Mouse (Mus musculus): Measurements from ENCODE around the gene Klhl5. TPM values are rescaled to one million over a fixed set of nuclear protein-coding genes. Genes with fewer than 3 reads are reported as not detected.

The Klhl5 gene
- polyA plus RNA-seq, 1 experiment from 2014 or later, result 53.4 TPM

- H3K27me3 ChIP-seq, result no peaks in the 10 kb centered on the region
- H3K9ac ChIP-seq, result no peak overlapping the region
- no peak for ATAC-seq
- no peak overlapping the region for H3K27ac ChIP-seq
- H3K9me3 ChIP-seq (replicated peaks), result no peaks in the 10 kb centered on the region
- WGBS, result 93% methylated on average over 4 of the region's 4 CpGs
- no peaks in the 10 kb centered on the region for H3K4me1 ChIP-seq
- no peak overlapping the region for H3K4me2 ChIP-seq
- no peak overlapping the region for H3K4me3 ChIP-seq
- H3K36me3 ChIP-seq (ENCODE audit: poor library complexity, severe bottlenecking), result no peaks in the 10 kb centered on the region
Measured at GRCm38 (mm10) chr5:65078081-65078480, 29.3 kb upstream of the Klhl5 start.

GRCm38 (mm10) chr5:65079881-65080280, 27.5 kb upstream of the Klhl5 start:
- Histone ChIP-seq H3K4me1 (no peaks in the 10 kb centered on the region), H3K9me3 (replicated peaks) (no peaks in the 10 kb centered on the region), H3K36me3 (ENCODE audit: poor library complexity, severe bottlenecking) (no peaks in the 10 kb centered on the region), H3K4me3 (no peak overlapping the region), H3K27ac (no peak overlapping the region), H3K4me2 (peak overlapping the region; percentile 11; the same call in 1 of the 2 replicates), H3K9ac (no peak overlapping the region), H3K27me3 (no peaks in the 10 kb centered on the region)
- no peak for ATAC-seq
- WGBS, result 47% methylated on average over 9 of the region's 9 CpGs

GRCm38 (mm10) chr5:65081836-65082235, 25.5 kb upstream of the Klhl5 start:
- no peak overlapping the region for H3K4me2 ChIP-seq
- no peak overlapping the region for H3K27ac ChIP-seq
- no peaks in the 10 kb centered on the region for H3K9me3 ChIP-seq (replicated peaks)
- ATAC-seq, result no peak
- WGBS, result 77% methylated on average over 4 of the region's 4 CpGs
- H3K36me3 ChIP-seq (ENCODE audit: poor library complexity, severe bottlenecking), result no peaks in the 10 kb centered on the region
- no peak overlapping the region for H3K4me3 ChIP-seq
- H3K9ac ChIP-seq, result no peak overlapping the region
- H3K4me1 ChIP-seq, result no peaks in the 10 kb centered on the region
- H3K27me3 ChIP-seq, result no peaks in the 10 kb centered on the region

- Histone ChIP-seq H3K4me3 (no peak overlapping the region), H3K27ac (no peak overlapping the region), H3K27me3 (no peaks in the 10 kb centered on the region), H3K9me3 (replicated peaks) (no peaks in the 10 kb centered on the region), H3K4me2 (no peak overlapping the region), H3K36me3 (ENCODE audit: poor library complexity, severe bottlenecking) (no peaks in the 10 kb centered on the region), H3K9ac (no peak overlapping the region), H3K4me1 (no peaks in the 10 kb centered on the region)
- WGBS, result 89% methylated on average over 6 of the region's 6 CpGs
- ATAC-seq, result no peak
Measured at GRCm38 (mm10) chr5:65086522-65086921, 20.8 kb upstream of the Klhl5 start.

- Histone ChIP-seq H3K27ac (no peak overlapping the region), H3K9ac (no peak overlapping the region), H3K27me3 (no peaks in the 10 kb centered on the region), H3K36me3 (ENCODE audit: poor library complexity, severe bottlenecking) (no peaks in the 10 kb centered on the region), H3K4me2 (no peak overlapping the region), H3K9me3 (replicated peaks) (no peaks in the 10 kb centered on the region), H3K4me3 (no peak overlapping the region), H3K4me1 (no peaks in the 10 kb centered on the region)
- 90% methylated on average over 3 of the region's 3 CpGs for WGBS
- ATAC-seq, result no peak
Measured at GRCm38 (mm10) chr5:65089707-65090106, 17.6 kb upstream of the Klhl5 start.

GRCm38 (mm10) chr5:65091184-65091858, 16.0 kb upstream of the Klhl5 start:
- no peak for ATAC-seq
- Histone ChIP-seq H3K36me3 (ENCODE audit: poor library complexity, severe bottlenecking) (no peaks in the 10 kb centered on the region), H3K9me3 (replicated peaks) (no peaks in the 10 kb centered on the region), H3K9ac (no peak overlapping the region), H3K4me3 (no peak overlapping the region), H3K27ac (no peak overlapping the region), H3K4me1 (no peaks in the 10 kb centered on the region), H3K4me2 (no peak overlapping the region), H3K27me3 (no peaks in the 10 kb centered on the region)
- 78% methylated on average over 11 of the region's 11 CpGs for WGBS

GRCm38 (mm10) chr5:65091921-65092320, 15.4 kb upstream of the Klhl5 start, which contains the start of gene Tmem156:
Gene Tmem156, minus strand, starts transcription at chr5:65092132.
- Histone ChIP-seq H3K27ac (no peak within 1 kb of the TSS), H3K9ac (no peak within 1 kb of the TSS), H3K4me2 (no peak within 1 kb of the TSS), H3K36me3 (ENCODE audit: poor library complexity, severe bottlenecking) (no peaks in the 10 kb centered on the region), H3K4me3 (no peak within 1 kb of the TSS), H3K9me3 (replicated peaks) (no peaks in the 10 kb centered on the region), H3K27me3 (no peaks in the 10 kb centered on the region), H3K4me1 (no peaks in the 10 kb centered on the region)
- no peak for ATAC-seq
- WGBS, result 77% methylated on average over 5 of the region's 5 CpGs

GRCm38 (mm10) chr5:65093769-65094168, 13.6 kb upstream of the Klhl5 start:
- no peak overlapping the region for H3K9ac ChIP-seq
- H3K4me1 ChIP-seq, result no peaks in the 10 kb centered on the region
- H3K4me2 ChIP-seq, result no peak overlapping the region
- no peak for ATAC-seq
- H3K27me3 ChIP-seq, result no peaks in the 10 kb centered on the region
- H3K27ac ChIP-seq, result no peak overlapping the region
- H3K4me3 ChIP-seq, result no peak overlapping the region
- H3K9me3 ChIP-seq (replicated peaks), result no peaks in the 10 kb centered on the region
- no peaks in the 10 kb centered on the region for H3K36me3 ChIP-seq (ENCODE audit: poor library complexity, severe bottlenecking)

GRCm38 (mm10) chr5:65094902-65095545, 12.3 kb upstream of the Klhl5 start:
- WGBS, result 87% methylated on average over 7 of the region's 7 CpGs
- ATAC-seq, result no peak
- Histone ChIP-seq H3K9ac (no peak overlapping the region), H3K9me3 (replicated peaks) (no peaks in the 10 kb centered on the region), H3K4me2 (no peak overlapping the region), H3K36me3 (ENCODE audit: poor library complexity, severe bottlenecking) (no peaks in the 10 kb centered on the region), H3K4me3 (no peak overlapping the region), H3K27ac (no peak overlapping the region), H3K4me1 (peaks cover 2% of the 10 kb centered on the region), H3K27me3 (no peaks in the 10 kb centered on the region)

- WGBS, result 83% methylated on average over 3 of the region's 3 CpGs
- Histone ChIP-seq H3K27ac (no peak overlapping the region), H3K9ac (no peak overlapping the region), H3K4me3 (no peak overlapping the region), H3K4me1 (peaks cover 9% of the 10 kb centered on the region), H3K36me3 (ENCODE audit: poor library complexity, severe bottlenecking) (no peaks in the 10 kb centered on the region), H3K27me3 (no peaks in the 10 kb centered on the region), H3K4me2 (no peak overlapping the region), H3K9me3 (replicated peaks) (no peaks in the 10 kb centered on the region)
- ATAC-seq, result no peak
Measured at GRCm38 (mm10) chr5:65096082-65096481, 11.3 kb upstream of the Klhl5 start.

GRCm38 (mm10) chr5:65096805-65097204, 10.5 kb upstream of the Klhl5 start:
- WGBS, result 87% methylated on average over 3 of the region's 3 CpGs
- Histone ChIP-seq H3K9me3 (replicated peaks) (no peaks in the 10 kb centered on the region), H3K4me1 (peaks cover 9% of the 10 kb centered on the region), H3K9ac (no peak overlapping the region), H3K4me3 (no peak overlapping the region), H3K27me3 (no peaks in the 10 kb centered on the region), H3K4me2 (no peak overlapping the region), H3K36me3 (ENCODE audit: poor library complexity, severe bottlenecking) (no peaks in the 10 kb centered on the region), H3K27ac (no peak overlapping the region)
- ATAC-seq, result no peak

- H3K4me1 ChIP-seq, result peaks cover 13% of the 10 kb centered on the region
- 90% methylated on average over 5 of the region's 5 CpGs for WGBS
- no peak overlapping the region for H3K4me2 ChIP-seq
- no peak overlapping the region for H3K27ac ChIP-seq
- ATAC-seq, result no peak
- no peak overlapping the region for H3K9ac ChIP-seq
- no peaks in the 10 kb centered on the region for H3K9me3 ChIP-seq (replicated peaks)
- no peak overlapping the region for H3K4me3 ChIP-seq
- no peaks in the 10 kb centered on the region for H3K27me3 ChIP-seq
- H3K36me3 ChIP-seq (ENCODE audit: poor library complexity, severe bottlenecking), result no peaks in the 10 kb centered on the region
Measured at GRCm38 (mm10) chr5:65097457-65097856, 9.9 kb upstream of the Klhl5 start.

- WGBS, result 12% methylated on average over 11 of the region's 11 CpGs
- no peak overlapping the region for H3K4me2 ChIP-seq
- no peak overlapping the region for H3K9ac ChIP-seq
- H3K27me3 ChIP-seq, result no peaks in the 10 kb centered on the region
- no peaks in the 10 kb centered on the region for H3K9me3 ChIP-seq (replicated peaks)
- peaks cover 18% of the 10 kb centered on the region for H3K4me1 ChIP-seq
- no peaks in the 10 kb centered on the region for H3K36me3 ChIP-seq (ENCODE audit: poor library complexity, severe bottlenecking)
- peak; percentile 57; the same call in 1 of the 2 replicates for ATAC-seq
- H3K27ac ChIP-seq, result no peak overlapping the region
- no peak overlapping the region for H3K4me3 ChIP-seq
Measured at GRCm38 (mm10) chr5:65100002-65100401, 7.3 kb upstream of the Klhl5 start.

All from forebrain, embryonic 13.5 days (tissue).